Mouse (Mus musculus): ENCODE data around the gene Jarid2.

Gene Jarid2

GRCm38 (mm10) chr13:44960542-44961291 lies 231.4 kb downstream of the Jarid2 start:
- DNase-seq (ENCODE audit: low spot score): no peak
